Mouse (Mus musculus) intestine, postnatal 0 days (tissue): Measurements from ENCODE around the gene Drap1. TPM values are rescaled to one million over a fixed set of nuclear protein-coding genes. Genes with fewer than 3 reads are reported as not detected.
A peak's percentile ranks its signal among the peaks of the same experiment; 100 is the strongest.

Source experiments
- ATAC-seq: fragments of 200-750 bp; cut with Nextera tagmentation; 2 replicates; pipeline ENCODE4 v1.8.0; 2017; ENCODE audit warnings: mild to moderate bottlenecking, moderate TSS enrichment, moderate library complexity
- H3K27ac ChIP-seq: fragments of 300-500 bp; sonication (generic); 2 replicates; pipeline ENCODE4 v1.5.1; 2014; ENCODE audit warnings: mild to moderate bottlenecking, low read depth, low read length, moderate library complexity
- H3K27me3 ChIP-seq: fragments of 300-500 bp; sonication (generic); replicated peaks from 2 replicates; pipeline ENCODE4 v1.6.1; 2014; ENCODE audit warnings: low read length, mixed read lengths; ENCODE audit not compliant: control insufficient read depth, insufficient read depth
- H3K36me3 ChIP-seq: fragments of 300-500 bp; sonication (generic); 2 replicates; pipeline ENCODE4 v1.6.1; 2014; ENCODE audit warnings: mild to moderate bottlenecking, moderate library complexity; ENCODE audit not compliant: control insufficient read depth, insufficient read depth
- H3K4me1 ChIP-seq: fragments of 300-500 bp; sonication (generic); replicated peaks from 2 replicates; pipeline ENCODE4 v1.6.1; 2014; ENCODE audit warnings: antibody characterized with exemption, low read length, mixed read lengths; ENCODE audit not compliant: control insufficient read depth, insufficient read depth
- H3K4me2 ChIP-seq: fragments of 300-500 bp; sonication (generic); replicated peaks from 2 replicates; pipeline ENCODE4 v1.6.1; 2014; ENCODE audit warnings: low read depth, mild to moderate bottlenecking, moderate library complexity
- H3K4me3 ChIP-seq: fragments of 300-500 bp; sonication (generic); 2 replicates; pipeline ENCODE4 v1.5.1; 2014; ENCODE audit warnings: low read depth, low read length
- H3K9ac ChIP-seq: fragments of 300-500 bp; sonication (generic); 2 replicates; pipeline ENCODE4 v1.6.1; 2014; ENCODE audit warnings: mild to moderate bottlenecking, low read depth, low read length
- H3K9me3 ChIP-seq: fragments of 300-500 bp; sonication (generic); 2 replicates; pipeline ENCODE4 v1.6.1; 2016; ENCODE audit warnings: mixed run types; ENCODE audit not compliant: control insufficient read depth
- CTCF ChIP-seq: sonication (generic); IDR thresholded peaks from 2 replicates; pipeline ENCODE4 v1.5.1; 2016; ENCODE audit warnings: low read depth, mild to moderate bottlenecking, control low read depth, antibody characterized with exemption, moderate library complexity
- WGBS: fragments of 180-500 bp; shearing (Covaris S2); extraction: QIAGEN DNeasy Blood & Tissue Kit; methylation state at CpG from one replicate; pipeline ENCODE4 v1.1.7; 2014; 5-methylcytosine and 5-hydroxymethylcytosine counted together
- polyA plus RNA-seq: library from polyadenylated mRNA; unstranded; fragments of >200 nt; fragmentation: Nextera tagmentation; extraction: Ambion mirVana; gene quantifications from 2 replicates; pipeline ENCODE4 v1.2.1, GENCODE M21; 2015

Drap1 gene
- 136 and 137 TPM in 2 replicates for polyA plus RNA-seq

GRCm38 (mm10) chr19:5424782-5425741 lies at the start of gene Drap1, which contains the start of gene AI837181:
Drap1 (minus strand) TSS chr19:5424979.
AI837181 (plus strand) TSS chr19:5425144.
- no peaks in the 10 kb centered on the region for H3K9me3 ChIP-seq
- peak; percentile 86 for ATAC-seq
- TF ChIP-seq CTCF = no peak
- peak within 1 kb of the TSS; percentile 77 for H3K27ac ChIP-seq
- peak within 1 kb of the TSS; percentile 81 for H3K4me2 ChIP-seq
- H3K9ac ChIP-seq = peak within 1 kb of the TSS; percentile 91
- H3K27me3 ChIP-seq = no peaks in the 10 kb centered on the region
- H3K4me3 ChIP-seq = peak within 1 kb of the TSS; percentile 84
- under 1% methylated on average over 71 of the region's 87 CpGs for WGBS
- peaks cover 35% of the 10 kb centered on the region for H3K36me3 ChIP-seq
- peaks cover 6% of the 10 kb centered on the region; the same call in 1 of the 2 replicates for H3K4me1 ChIP-seq

DNA sequence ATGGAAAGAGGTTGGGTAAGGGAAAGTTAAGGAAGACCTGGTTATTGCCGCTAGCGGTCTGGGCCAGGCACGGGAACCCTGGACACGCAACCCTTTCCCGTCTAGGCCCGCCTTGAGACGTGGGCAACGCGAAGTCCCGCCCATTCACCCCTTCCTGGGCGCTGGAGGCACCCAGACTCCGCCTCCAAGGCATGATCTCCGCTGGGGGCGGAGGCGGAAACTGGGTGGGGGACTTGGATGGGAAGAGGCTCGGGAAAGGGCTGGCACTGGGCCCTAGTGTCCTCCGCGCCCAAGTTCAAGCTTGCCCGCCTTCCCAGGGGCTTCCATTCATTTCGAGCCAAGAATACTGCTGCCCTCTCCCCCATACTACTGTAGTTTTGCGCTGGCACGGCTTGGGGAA lies 48.9 kb upstream of the Drap1 start, which contains the start of gene Efemp2:
TSS of gene Efemp2 (plus strand) at position 235 of the 400 bp plus-strand sequence.
- ATAC-seq = peak; percentile 51; the same call in 1 of the 2 replicates
- H3K4me1 ChIP-seq = no peaks in the 10 kb centered on the region
- peak within 1 kb of the TSS; percentile 74 for H3K27ac ChIP-seq
- peak within 1 kb of the TSS; percentile 54 for H3K4me3 ChIP-seq
- no peaks in the 10 kb centered on the region for H3K9me3 ChIP-seq
- WGBS = 2% methylated on average over 22 of the region's 22 CpGs
- 0 out of 2 replicates have a peak, but pooled peaks have one; percentile 9 for TF ChIP-seq CTCF
- peak within 1 kb of the TSS; percentile 75 for H3K9ac ChIP-seq
- peak within 1 kb of the TSS; percentile 93 for H3K4me2 ChIP-seq
- H3K27me3 ChIP-seq = no peaks in the 10 kb centered on the region
- H3K36me3 ChIP-seq = peaks cover 3% of the 10 kb centered on the region; the same call in 1 of the 2 replicates

- peak; percentile 53 for TF ChIP-seq CTCF
- peaks cover 3% of the 10 kb centered on the region; the same call in 1 of the 2 replicates for H3K36me3 ChIP-seq
- H3K4me3 ChIP-seq = no peak overlapping the region
- no peak for ATAC-seq
- no peaks in the 10 kb centered on the region for H3K27me3 ChIP-seq
- WGBS = 78% methylated on average over 3 of the region's 3 CpGs
- H3K4me2 ChIP-seq = no peak overlapping the region
- no peak overlapping the region for H3K27ac ChIP-seq
- no peak overlapping the region for H3K9ac ChIP-seq
- no peaks in the 10 kb centered on the region for H3K4me1 ChIP-seq
- no peaks in the 10 kb centered on the region for H3K9me3 ChIP-seq
Measured at GRCm38 (mm10) chr19:5472857-5473256, 48.1 kb upstream of the Drap1 start.

DNA sequence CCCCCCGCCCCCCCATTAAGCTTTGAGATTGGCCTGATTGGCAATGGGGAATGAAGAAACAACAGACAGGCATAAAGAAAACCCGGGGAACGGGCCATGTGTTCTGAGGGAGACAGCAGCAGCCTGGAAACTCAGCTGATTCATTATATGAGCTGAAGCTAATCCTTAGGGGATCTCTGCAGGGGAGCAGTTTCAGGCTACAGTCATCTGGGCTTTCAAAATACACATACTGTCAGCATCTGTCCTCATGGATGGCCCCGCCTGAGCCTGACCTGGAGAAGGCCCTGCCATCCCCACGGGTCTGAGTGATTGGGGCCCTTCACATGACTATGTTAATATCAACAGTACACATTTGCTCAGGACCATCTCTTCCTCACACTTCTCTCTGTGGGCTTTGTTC lies 47.1 kb upstream of the Drap1 start:
- H3K4me1 ChIP-seq = no peaks in the 10 kb centered on the region
- no peaks in the 10 kb centered on the region for H3K9me3 ChIP-seq
- no peak for TF ChIP-seq CTCF
- no peak overlapping the region for H3K4me2 ChIP-seq
- ATAC-seq = no peak
- H3K27me3 ChIP-seq = no peaks in the 10 kb centered on the region
- H3K27ac ChIP-seq = no peak overlapping the region
- H3K36me3 ChIP-seq = peaks cover 10% of the 10 kb centered on the region; the same call in 1 of the 2 replicates
- no peak overlapping the region for H3K4me3 ChIP-seq
- 60% methylated on average over 5 of the region's 5 CpGs for WGBS
- no peak overlapping the region for H3K9ac ChIP-seq

- ATAC-seq = no peak
- Histone ChIP-seq H3K4me3 (no peak within 1 kb of the TSS), H3K4me1 (no peaks in the 10 kb centered on the region), H3K9me3 (no peaks in the 10 kb centered on the region), H3K36me3 (peaks cover 42% of the 10 kb centered on the region), H3K27me3 (no peaks in the 10 kb centered on the region), H3K9ac (no peak within 1 kb of the TSS), H3K4me2 (no peak within 1 kb of the TSS), H3K27ac (no peak within 1 kb of the TSS)
- no peak for TF ChIP-seq CTCF
- 47% methylated on average over 5 of the region's 5 CpGs for WGBS
Measured at GRCm38 (mm10) chr19:5468374-5468773, 43.6 kb upstream of the Drap1 start, which contains the start of gene Ctsw. Ctsw (minus strand) TSS chr19:5468507.

GRCm38 (mm10) chr19:5466916-5467500 lies 42.2 kb upstream of the Drap1 start:
- ATAC-seq = no peak
- H3K9me3 ChIP-seq = no peaks in the 10 kb centered on the region
- no peak for TF ChIP-seq CTCF
- no peaks in the 10 kb centered on the region for H3K4me1 ChIP-seq
- H3K4me3 ChIP-seq = no peak overlapping the region
- no peaks in the 10 kb centered on the region for H3K27me3 ChIP-seq
- H3K4me2 ChIP-seq = no peak overlapping the region
- H3K36me3 ChIP-seq = peaks cover 53% of the 10 kb centered on the region
- WGBS = 90% methylated on average over 6 of the region's 6 CpGs
- H3K9ac ChIP-seq = no peak overlapping the region
- no peak overlapping the region for H3K27ac ChIP-seq
